Mouse (Mus musculus) adipose tissue, adult 10 weeks (tissue): ENCODE data around the gene Gtpbp3. TPM values are rescaled to one million over a fixed set of nuclear protein-coding genes. Genes with fewer than 3 reads are reported as not detected.

Experiments
- polyA plus RNA-seq: library from polyadenylated mRNA; stranded (reverse); fragments of 350-450 nt; fragmentation: Illumina TruSeq; extraction: RNeasy Lipid Tissue Mini Kit (QIAGEN cat#74804); gene quantifications from one replicate; pipeline ENCODE4 v1.2.3, GENCODE M21; 2014; ENCODE audit warnings: low read depth, low replicate concordance

The Gtpbp3 gene
- polyA plus RNA-seq = 14.5 TPM

GRCm38 (mm10) chr8:71487691-71488445, at the start of gene Gtpbp3:
TSS of gene Gtpbp3 (plus strand) at chr8:71488103.

GRCm38 (mm10) chr8:71463188-71464033, 24.5 kb upstream of the Gtpbp3 start, which contains the start of gene Abhd8:
TSS of gene Abhd8 (minus strand) at chr8:71463655.

GRCm38 (mm10) chr8:71464513-71465500, 23.1 kb upstream of the Gtpbp3 start, which contains the start of gene Mrpl34:
TSS of gene Mrpl34 (plus strand) at chr8:71464959.

GRCm38 (mm10) chr8:71468916-71469315, 19.0 kb upstream of the Gtpbp3 start, which contains the start of gene Dda1:
TSS of gene Dda1 (plus strand) at chr8:71469199.

GRCm38 (mm10) chr8:71485142-71486135, 2.5 kb upstream of the Gtpbp3 start, which contains the start of gene Ano8:
TSS of gene Ano8 (minus strand) at chr8:71485963.

GRCm38 (mm10) chr8:71511644-71512043, 23.7 kb downstream of the Gtpbp3 start, which contains the start of gene Plvap:
TSS of gene Plvap (minus strand) at chr8:71511752.

GRCm38 (mm10) chr8:71525226-71526050, 37.5 kb downstream of the Gtpbp3 start, which contains the start of gene Ccdc194:
TSS of gene Ccdc194 (minus strand) at chr8:71525711.

GRCm38 (mm10) chr8:71537028-71537867, 49.3 kb downstream of the Gtpbp3 start, which contains the start of gene Bst2:
TSS of gene Bst2 (minus strand) at chr8:71537456.

GRCm38 (mm10) chr8:71542632-71543343, 54.9 kb downstream of the Gtpbp3 start, which contains the start of gene Mvb12a:
TSS of gene Mvb12a (plus strand) at chr8:71542922.

Other genes starting within 250 kb of the Gtpbp3 start
- gene Myo9b, start 215.4 kb upstream of the Gtpbp3 start, polyA plus RNA-seq = 28.8 TPM
- gene Haus8, start 215.2 kb upstream of the Gtpbp3 start, polyA plus RNA-seq = 4.7 TPM
- 215 TPM for gene Use1, start 121.3 kb upstream of the Gtpbp3 start, polyA plus RNA-seq
- 12.3 TPM for gene Ocel1, start 116.8 kb upstream of the Gtpbp3 start, polyA plus RNA-seq
- gene Nr2f6, start 106.1 kb upstream of the Gtpbp3 start, polyA plus RNA-seq = 45.7 TPM
- gene Ushbp1, start 92.3 kb upstream of the Gtpbp3 start, polyA plus RNA-seq = 29.6 TPM
- 74.2 TPM for gene Babam1, start 91.2 kb upstream of the Gtpbp3 start, polyA plus RNA-seq
- gene Ankle1, start 82.1 kb upstream of the Gtpbp3 start, polyA plus RNA-seq = 1.2 TPM
- gene Abhd8, start 24.4 kb upstream of the Gtpbp3 start, polyA plus RNA-seq = 16.7 TPM
- 57.3 TPM for gene Mrpl34, start 23.1 kb upstream of the Gtpbp3 start, polyA plus RNA-seq
- gene Dda1, start 18.9 kb upstream of the Gtpbp3 start, polyA plus RNA-seq = 59.1 TPM
- gene Ano8, start 2.1 kb upstream of the Gtpbp3 start, polyA plus RNA-seq = 9.2 TPM
- 33.6 TPM for gene Plvap, start 23.6 kb downstream of the Gtpbp3 start, polyA plus RNA-seq
- not detected for gene Ccdc194, start 37.6 kb downstream of the Gtpbp3 start, polyA plus RNA-seq
- gene Bst2, start 49.4 kb downstream of the Gtpbp3 start, polyA plus RNA-seq = 70.8 TPM
- gene Mvb12a, start 54.8 kb downstream of the Gtpbp3 start, polyA plus RNA-seq = 72.0 TPM
- gene Tmem221, start 70.8 kb downstream of the Gtpbp3 start, polyA plus RNA-seq = 3.1 TPM
- 0.98 TPM for gene Nxnl1, start 78.5 kb downstream of the Gtpbp3 start, polyA plus RNA-seq
- 216 TPM for gene Slc27a1, start 80.8 kb downstream of the Gtpbp3 start, polyA plus RNA-seq
- gene Pgls, start 104.1 kb downstream of the Gtpbp3 start, polyA plus RNA-seq = 87.6 TPM
- gene Fam129c, start 109.5 kb downstream of the Gtpbp3 start, polyA plus RNA-seq = 2.5 TPM
- 76.1 TPM for gene Colgalt1, start 122.9 kb downstream of the Gtpbp3 start, polyA plus RNA-seq
- 0.61 TPM for gene Unc13a, start 183.7 kb downstream of the Gtpbp3 start, polyA plus RNA-seq
- gene Jak3, start 188.2 kb downstream of the Gtpbp3 start, polyA plus RNA-seq = 10.6 TPM
- 46.9 TPM for gene Insl3, start 201.1 kb downstream of the Gtpbp3 start, polyA plus RNA-seq
- 5.7 TPM for gene B3gnt3, start 213.7 kb downstream of the Gtpbp3 start, polyA plus RNA-seq
- gene Fcho1, start 237.6 kb downstream of the Gtpbp3 start, polyA plus RNA-seq = 5.7 TPM